Mouse (Mus musculus) brain, embryonic 14.5 days (tissue): ENCODE measurements at regions not wholly inside any gene's neighbourhood (a gene's known extent, or its start where the extent isn't known, plus 50 kb on each side); places are given as distances from the start of the nearest gene placed in this dataset.

ENCODE experiments used
- CTCF ChIP-seq: fragments of 200-500 bp; IDR thresholded peaks from 2 replicates; pipeline ENCODE4 v1.5.1; 2012; ENCODE audit warnings: inconsistent platforms, mild to moderate bottlenecking, moderate library complexity, borderline replicate concordance; ENCODE audit not compliant: insufficient read depth, insufficient read length; ENCODE audit errors: extremely low read depth
- POLR2A ChIP-seq: fragments of 200-500 bp; IDR thresholded peaks from 2 replicates; pipeline ENCODE4 v1.6.1; 2012; ENCODE audit warnings: mild to moderate bottlenecking, inconsistent platforms, borderline replicate concordance; ENCODE audit not compliant: poor library complexity, insufficient read depth, insufficient read length, severe bottlenecking; ENCODE audit errors: extremely low read depth

DNA sequence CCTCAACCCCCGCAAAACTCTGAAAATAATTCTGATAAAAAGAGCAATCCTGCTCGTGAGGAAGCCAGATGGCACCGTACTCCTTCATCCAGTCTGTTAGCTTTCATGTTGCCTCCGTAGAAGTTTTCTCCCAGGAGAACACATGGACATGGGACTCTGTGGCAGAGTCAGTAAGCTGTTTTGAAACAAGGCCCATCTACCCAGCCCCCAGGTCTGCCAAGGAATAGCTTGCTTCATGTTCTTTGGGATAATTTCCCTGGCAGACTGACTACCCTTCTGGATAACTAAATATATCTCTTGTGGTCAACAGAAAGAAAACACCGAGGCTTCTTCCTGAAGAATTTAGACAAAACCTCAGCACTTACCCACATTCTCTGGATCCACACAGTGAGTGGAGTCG, 111.2 kb upstream of the Spred1 start:
- TF ChIP-seq POLR2A, result no peak
- no peak for TF ChIP-seq CTCF
